Mouse (Mus musculus): ENCODE measurements around the gene Cyp2d10. TPM values are rescaled to one million over a fixed set of nuclear protein-coding genes. Genes with fewer than 3 reads are reported as not detected.
"Not testable (repeated sequence)": the region's sequence is repeated elsewhere in the genome, so short reads cannot be mapped to it uniquely, and the experiment has no call there.

The Cyp2d10 gene
- polyA plus RNA-seq, 1 experiment from 2014 or later: not detected

- Histone ChIP-seq H3K4me2 (ENCODE audit: low read depth, severe bottlenecking) (no peak overlapping the region), H3K4me1 (ENCODE audit: control insufficient read depth, insufficient read depth, low read length) (0 out of 2 replicates have a peak, but pooled peaks cover 2% of the 10 kb centered on the region), H3K9ac (ENCODE audit: low read length) (no peak overlapping the region), H3K27ac (replicated peaks; ENCODE audit: low read depth, low read length) (no peak overlapping the region), H3K9me3 (ENCODE audit: control insufficient read depth, low read length) (no peaks in the 10 kb centered on the region), H3K36me3 (ENCODE audit: control insufficient read depth, insufficient read depth, low read length) (no peaks in the 10 kb centered on the region), H3K27me3 (ENCODE audit: control insufficient read depth, insufficient read depth, low read length) (no peaks in the 10 kb centered on the region), H3K4me3 (ENCODE audit: low read depth, low read length) (no peak overlapping the region)
- ATAC-seq (ENCODE audit: insufficient number of reproducible peaks, low FRiP score, low TSS enrichment, low read depth) (no peak), DNase-seq (ENCODE audit: low spot score) (no peak)
- 85% methylated on average over 5 of the region's 5 CpGs for WGBS
Observed at GRCm38 (mm10) chr15:82377701-82378100, 29.3 kb downstream of the Cyp2d10 start.

GRCm38 (mm10) chr15:82376393-82377138 lies 30.4 kb downstream of the Cyp2d10 start:
- ATAC-seq (ENCODE audit: insufficient number of reproducible peaks, low FRiP score, low TSS enrichment, low read depth) (no peak), DNase-seq (ENCODE audit: low spot score) (no peak)
- Histone ChIP-seq H3K9ac (ENCODE audit: low read length) (no peak overlapping the region), H3K9me3 (ENCODE audit: control insufficient read depth, low read length) (no peaks in the 10 kb centered on the region), H3K36me3 (ENCODE audit: control insufficient read depth, insufficient read depth, low read length) (no peaks in the 10 kb centered on the region), H3K4me2 (ENCODE audit: low read depth, severe bottlenecking) (no peak overlapping the region), H3K4me3 (ENCODE audit: low read depth, low read length) (no peak overlapping the region), H3K4me1 (ENCODE audit: control insufficient read depth, insufficient read depth, low read length) (0 out of 2 replicates have a peak, but pooled peaks cover 2% of the 10 kb centered on the region), H3K27me3 (ENCODE audit: control insufficient read depth, insufficient read depth, low read length) (no peaks in the 10 kb centered on the region), H3K27ac (replicated peaks; ENCODE audit: low read depth, low read length) (no peak overlapping the region)
- 85% methylated on average over 17 of the region's 17 CpGs for WGBS

- WGBS: 88% methylated on average over 9 of the region's 9 CpGs
- Histone ChIP-seq H3K27ac (replicated peaks; ENCODE audit: low read depth, low read length) (no peak overlapping the region), H3K36me3 (ENCODE audit: control insufficient read depth, insufficient read depth, low read length) (no peaks in the 10 kb centered on the region)
Observed at GRCm38 (mm10) chr15:82375855-82376254, 31.1 kb downstream of the Cyp2d10 start.

GRCm38 (mm10) chr15:82374437-82374836 lies 32.6 kb downstream of the Cyp2d10 start:
- Histone ChIP-seq H3K36me3 (ENCODE audit: control insufficient read depth, insufficient read depth, low read length) (no peaks in the 10 kb centered on the region), H3K9me3 (ENCODE audit: control insufficient read depth, low read length) (no peaks in the 10 kb centered on the region), H3K4me3 (ENCODE audit: low read depth, low read length) (no peak overlapping the region), H3K27ac (replicated peaks; ENCODE audit: low read depth, low read length) (no peak overlapping the region), H3K4me2 (ENCODE audit: low read depth, severe bottlenecking) (no peak overlapping the region), H3K4me1 (ENCODE audit: control insufficient read depth, insufficient read depth, low read length) (no peaks in the 10 kb centered on the region), H3K27me3 (ENCODE audit: control insufficient read depth, insufficient read depth, low read length) (no peaks in the 10 kb centered on the region), H3K9ac (ENCODE audit: low read length) (no peak overlapping the region)
- DNase-seq (ENCODE audit: low spot score) (no peak), ATAC-seq (ENCODE audit: insufficient number of reproducible peaks, low FRiP score, low TSS enrichment, low read depth) (no peak)
- WGBS: 87% methylated on average over 5 of the region's 5 CpGs

More at GRCm38 (mm10) chr15:82375855-82376254, 31.1 kb downstream of the Cyp2d10 start:
- no peak overlapping the region for H3K4me2 ChIP-seq (ENCODE audit: low read depth, severe bottlenecking)
- H3K4me3 ChIP-seq (ENCODE audit: low read depth, low read length): no peak overlapping the region
- ATAC-seq (ENCODE audit: insufficient number of reproducible peaks, low FRiP score, low TSS enrichment, low read depth) (no peak), DNase-seq (ENCODE audit: low spot score) (no peak)
- no peaks in the 10 kb centered on the region for H3K27me3 ChIP-seq (ENCODE audit: control insufficient read depth, insufficient read depth, low read length)
- H3K9ac ChIP-seq (ENCODE audit: low read length): no peak overlapping the region
- no peaks in the 10 kb centered on the region for H3K9me3 ChIP-seq (ENCODE audit: control insufficient read depth, low read length)
- H3K4me1 ChIP-seq (ENCODE audit: control insufficient read depth, insufficient read depth, low read length): 0 out of 2 replicates have a peak, but pooled peaks cover 2% of the 10 kb centered on the region

GRCm38 (mm10) chr15:82372991-82373390 lies 34.0 kb downstream of the Cyp2d10 start:
- ATAC-seq (ENCODE audit: insufficient number of reproducible peaks, low FRiP score, low TSS enrichment, low read depth): no peak
- H3K9ac ChIP-seq (ENCODE audit: low read length): no peak overlapping the region
- no peaks in the 10 kb centered on the region for H3K9me3 ChIP-seq (ENCODE audit: control insufficient read depth, low read length)
- no peak for DNase-seq (ENCODE audit: low spot score)
- no peaks in the 10 kb centered on the region for H3K4me1 ChIP-seq (ENCODE audit: control insufficient read depth, insufficient read depth, low read length)
- H3K36me3 ChIP-seq (ENCODE audit: control insufficient read depth, insufficient read depth, low read length): no peaks in the 10 kb centered on the region
- no peak overlapping the region for H3K27ac ChIP-seq (replicated peaks; ENCODE audit: low read depth, low read length)
- WGBS: 85% methylated on average over 5 of the region's 5 CpGs
- no peak overlapping the region for H3K4me3 ChIP-seq (ENCODE audit: low read depth, low read length)
- no peak overlapping the region for H3K4me2 ChIP-seq (ENCODE audit: low read depth, severe bottlenecking)
- no peaks in the 10 kb centered on the region for H3K27me3 ChIP-seq (ENCODE audit: control insufficient read depth, insufficient read depth, low read length)

- no peaks in the 10 kb centered on the region for H3K9me3 ChIP-seq (ENCODE audit: control insufficient read depth, low read length)
- no peak overlapping the region for H3K9ac ChIP-seq (ENCODE audit: low read length)
- H3K27me3 ChIP-seq (ENCODE audit: control insufficient read depth, insufficient read depth, low read length): no peaks in the 10 kb centered on the region
- no peaks in the 10 kb centered on the region for H3K36me3 ChIP-seq (ENCODE audit: control insufficient read depth, insufficient read depth, low read length)
- DNase-seq (ENCODE audit: low spot score) (no peak), ATAC-seq (ENCODE audit: insufficient number of reproducible peaks, low FRiP score, low TSS enrichment, low read depth) (no peak)
- no peak overlapping the region for H3K27ac ChIP-seq (replicated peaks; ENCODE audit: low read depth, low read length)
- no peak overlapping the region for H3K4me2 ChIP-seq (ENCODE audit: low read depth, severe bottlenecking)
- no peak overlapping the region for H3K4me3 ChIP-seq (ENCODE audit: low read depth, low read length)
- H3K4me1 ChIP-seq (ENCODE audit: control insufficient read depth, insufficient read depth, low read length): no peaks in the 10 kb centered on the region
- WGBS: 91% methylated on average over 6 of the region's 6 CpGs
Observed at GRCm38 (mm10) chr15:82372446-82372845, 34.5 kb downstream of the Cyp2d10 start.

- Histone ChIP-seq H3K36me3 (ENCODE audit: control insufficient read depth, insufficient read depth, low read length) (no peaks in the 10 kb centered on the region), H3K27me3 (ENCODE audit: control insufficient read depth, insufficient read depth, low read length) (no peaks in the 10 kb centered on the region), H3K9ac (ENCODE audit: low read length) (no peak overlapping the region), H3K4me2 (ENCODE audit: low read depth, severe bottlenecking) (no peak overlapping the region), H3K9me3 (ENCODE audit: control insufficient read depth, low read length) (no peaks in the 10 kb centered on the region), H3K27ac (replicated peaks; ENCODE audit: low read depth, low read length) (no peak overlapping the region), H3K4me1 (ENCODE audit: control insufficient read depth, insufficient read depth, low read length) (no peaks in the 10 kb centered on the region), H3K4me3 (ENCODE audit: low read depth, low read length) (no peak overlapping the region)
- DNase-seq (ENCODE audit: low spot score): no peak
- WGBS: 85% methylated on average over 1 of the region's 1 CpGs
- no peak for ATAC-seq (ENCODE audit: insufficient number of reproducible peaks, low FRiP score, low TSS enrichment, low read depth)
Observed at GRCm38 (mm10) chr15:82368851-82369250, 38.1 kb downstream of the Cyp2d10 start.

- H3K36me3 ChIP-seq (ENCODE audit: control insufficient read depth, insufficient read depth, low read length): no peaks in the 10 kb centered on the region
- 85% methylated on average over 4 of the region's 4 CpGs for WGBS
- H3K4me2 ChIP-seq (ENCODE audit: low read depth, severe bottlenecking): no peak overlapping the region
- H3K9ac ChIP-seq (ENCODE audit: low read length): no peak overlapping the region
- no peaks in the 10 kb centered on the region for H3K27me3 ChIP-seq (ENCODE audit: control insufficient read depth, insufficient read depth, low read length)
- ATAC-seq (ENCODE audit: insufficient number of reproducible peaks, low FRiP score, low TSS enrichment, low read depth): no peak
- H3K4me3 ChIP-seq (ENCODE audit: low read depth, low read length): no peak overlapping the region
- no peaks in the 10 kb centered on the region for H3K4me1 ChIP-seq (ENCODE audit: control insufficient read depth, insufficient read depth, low read length)
- no peak for DNase-seq (ENCODE audit: low spot score)
- H3K27ac ChIP-seq (replicated peaks; ENCODE audit: low read depth, low read length): no peak overlapping the region
- no peaks in the 10 kb centered on the region for H3K9me3 ChIP-seq (ENCODE audit: control insufficient read depth, low read length)
Observed at GRCm38 (mm10) chr15:82368146-82368545, 38.8 kb downstream of the Cyp2d10 start.

GRCm38 (mm10) chr15:82364561-82364960 lies 42.4 kb downstream of the Cyp2d10 start:
- ATAC-seq (ENCODE audit: insufficient number of reproducible peaks, low FRiP score, low TSS enrichment, low read depth); H3K4me2 ChIP-seq (ENCODE audit: low read depth, severe bottlenecking); H3K36me3 ChIP-seq (ENCODE audit: control insufficient read depth, insufficient read depth, low read length); H3K27me3 ChIP-seq (ENCODE audit: control insufficient read depth, insufficient read depth, low read length); H3K4me3 ChIP-seq (ENCODE audit: low read depth, low read length); H3K4me1 ChIP-seq (ENCODE audit: control insufficient read depth, insufficient read depth, low read length); DNase-seq (ENCODE audit: low spot score); H3K27ac ChIP-seq (replicated peaks; ENCODE audit: low read depth, low read length); H3K9me3 ChIP-seq (ENCODE audit: control insufficient read depth, low read length); H3K9ac ChIP-seq (ENCODE audit: low read length): not testable (repeated sequence)
- WGBS: 27% methylated on average over 3 of the region's 9 CpGs

Data from limb, embryonic 11.5 days (tissue).